Mouse (Mus musculus): ENCODE data around the gene Coq5.
"Not testable (repeated sequence)": the region's sequence is repeated elsewhere in the genome, so short reads cannot be mapped to it uniquely, and the experiment has no call there.

Gene Coq5

GRCm38 (mm10) chr5:115267469-115268045 lies 11.9 kb upstream of the Coq5 start:
- in situ Hi-C loops (cut with MboI), result no loop called here

- in situ Hi-C loops (cut with MboI), result no loop called here
Observed at GRCm38 (mm10) chr5:115268266-115268665, 11.2 kb upstream of the Coq5 start.

- in situ Hi-C loops (cut with MboI), result no loop called here
Observed at GRCm38 (mm10) chr5:115269969-115270368, 9.5 kb upstream of the Coq5 start.

GRCm38 (mm10) chr5:115271931-115272811 lies 7.3 kb upstream of the Coq5 start:
- in situ Hi-C loops (cut with MboI), result no loop called here

- in situ Hi-C loops (cut with MboI), result no loop called here
Observed at GRCm38 (mm10) chr5:115272812-115273548, 6.5 kb upstream of the Coq5 start, which contains the start of gene Rnf10. TSS of gene Rnf10 (minus strand) at chr5:115272898.

- in situ Hi-C loops (cut with MboI), result no loop called here
Observed at GRCm38 (mm10) chr5:115273549-115274135, 5.8 kb upstream of the Coq5 start.

GRCm38 (mm10) chr5:115274353-115274752 lies 5.1 kb upstream of the Coq5 start:
- in situ Hi-C loops (cut with MboI), result no loop called here

- in situ Hi-C loops (cut with MboI), result loop anchor here (5.0 kb wide), 1 partner anchor 73 kb away; the partner anchor contains the start of gene Cox6a1
Observed at GRCm38 (mm10) chr5:115274771-115275170, 4.7 kb upstream of the Coq5 start.

GRCm38 (mm10) chr5:115275998-115276397 lies 3.5 kb upstream of the Coq5 start:
- in situ Hi-C loops (cut with MboI), result loop anchor here (5.0 kb wide), 1 partner anchor 71 kb away; the partner anchor contains the start of gene Cox6a1

GRCm38 (mm10) chr5:115278053-115278452 lies 1.4 kb upstream of the Coq5 start:
- in situ Hi-C loops (cut with MboI), result loop anchor here (5.0 kb wide), 1 partner anchor 69 kb away; the partner anchor contains the start of gene Cox6a1

GRCm38 (mm10) chr5:115278785-115279184 lies 681 bp upstream of the Coq5 start:
- in situ Hi-C loops (cut with MboI), result loop anchor here (5.0 kb wide), 1 partner anchor 69 kb away; the partner anchor contains the start of gene Cox6a1

GRCm38 (mm10) chr5:115280050-115280687 lies 703 bp downstream of the Coq5 start:
- in situ Hi-C loops (cut with MboI), result no loop called here

- in situ Hi-C loops (cut with MboI), result no loop called here
Observed at GRCm38 (mm10) chr5:115284735-115285134, 5.3 kb downstream of the Coq5 start.

- in situ Hi-C loops (cut with MboI), result loop anchor here (10.0 kb wide), 1 partner anchor 151 kb away; no protein-coding TSS in a partner anchor
Observed at GRCm38 (mm10) chr5:115294173-115294572, 14.7 kb downstream of the Coq5 start.

- in situ Hi-C loops (cut with MboI), result loop anchor here (10.0 kb wide), 1 partner anchor 148 kb away; no protein-coding TSS in a partner anchor
Observed at GRCm38 (mm10) chr5:115296347-115296746, 16.9 kb downstream of the Coq5 start.

GRCm38 (mm10) chr5:115300035-115300744 lies 20.7 kb downstream of the Coq5 start:
- in situ Hi-C loops (cut with MboI), result no loop called here

- in situ Hi-C loops (cut with MboI), result no loop called here
Observed at GRCm38 (mm10) chr5:115300792-115301614, 21.5 kb downstream of the Coq5 start, which contains the start of gene Dynll1. TSS of gene Dynll1 (minus strand) at chr5:115300999.

GRCm38 (mm10) chr5:115301615-115302014 lies 22.1 kb downstream of the Coq5 start:
- in situ Hi-C loops (cut with MboI), result no loop called here

GRCm38 (mm10) chr5:115302190-115302589 lies 22.7 kb downstream of the Coq5 start:
- in situ Hi-C loops (cut with MboI), result not testable (repeated sequence)
